Mouse (Mus musculus) right cerebral cortex, postnatal 25 days (tissue): ENCODE results near the gene Zc3h12b.
"Not testable (repeated sequence)": the region's sequence is repeated elsewhere in the genome, so short reads cannot be mapped to it uniquely, and the experiment has no call there.

ENCODE experiments used
- DNase-seq: peaks from one replicate; pipeline ENCODE4 v3.0.0; 2022

The Zc3h12b gene

GRCm38 (mm10) chrX:95711227-95712111, at the start of gene Zc3h12b:
Zc3h12b (plus strand) TSS chrX:95711678.
- peak; percentile 78 for DNase-seq

- no peak for DNase-seq
Observed at GRCm38 (mm10) chrX:95682206-95682605, 29.3 kb upstream of the Zc3h12b start.

GRCm38 (mm10) chrX:95687119-95687518, 24.4 kb upstream of the Zc3h12b start:
- no peak for DNase-seq

GRCm38 (mm10) chrX:95738253-95738652, 26.8 kb downstream of the Zc3h12b start:
- no peak for DNase-seq

- DNase-seq, result no peak
Observed at GRCm38 (mm10) chrX:95795881-95796280, 84.4 kb downstream of the Zc3h12b start.

- no peak for DNase-seq
Observed at GRCm38 (mm10) chrX:95801790-95802189, 90.3 kb downstream of the Zc3h12b start.

- no peak for DNase-seq
Observed at GRCm38 (mm10) chrX:95852806-95853205, 141.3 kb downstream of the Zc3h12b start.

GRCm38 (mm10) chrX:95881111-95881510, 169.6 kb downstream of the Zc3h12b start:
- no peak for DNase-seq

GRCm38 (mm10) chrX:95902716-95903115, 191.2 kb downstream of the Zc3h12b start:
- DNase-seq, result no peak

- DNase-seq, result no peak
Observed at GRCm38 (mm10) chrX:95935481-95935880, 224.0 kb downstream of the Zc3h12b start.

GRCm38 (mm10) chrX:95945496-95945895, 234.0 kb downstream of the Zc3h12b start:
- no peak for DNase-seq

GRCm38 (mm10) chrX:95948135-95948534, 236.7 kb downstream of the Zc3h12b start:
- no peak for DNase-seq

- DNase-seq, result no peak
Observed at GRCm38 (mm10) chrX:95950776-95951175, 239.3 kb downstream of the Zc3h12b start.

GRCm38 (mm10) chrX:95956497-95957293, 245.2 kb downstream of the Zc3h12b start, which contains the start of gene Las1l:
Las1l (minus strand) TSS chrX:95956962.
- peak; percentile 88 for DNase-seq

- DNase-seq, result not testable (repeated sequence)
Observed at GRCm38 (mm10) chrX:95957461-95957860, 246.0 kb downstream of the Zc3h12b start.

GRCm38 (mm10) chrX:95963366-95963765, 251.9 kb downstream of the Zc3h12b start:
- no peak for DNase-seq

- no peak for DNase-seq
Observed at GRCm38 (mm10) chrX:95965036-95965435, 253.6 kb downstream of the Zc3h12b start.

GRCm38 (mm10) chrX:95967847-95968593, 256.5 kb downstream of the Zc3h12b start:
- peak; percentile 4 for DNase-seq

GRCm38 (mm10) chrX:95968594-95968965, 257.1 kb downstream of the Zc3h12b start:
- DNase-seq, result peak; percentile 60

- no peak for DNase-seq
Observed at GRCm38 (mm10) chrX:95969116-95969515, 257.6 kb downstream of the Zc3h12b start.

- DNase-seq, result no peak
Observed at GRCm38 (mm10) chrX:95969936-95970335, 258.5 kb downstream of the Zc3h12b start.
